Mouse (Mus musculus) ES-E14 (cell line): ENCODE results near the gene Adam33.

Experiments
- CHD2 ChIP-seq: IDR thresholded peaks from 2 replicates; pipeline ENCODE4 v1.6.1; 2014; ENCODE audit warnings: mild to moderate bottlenecking, low read depth, low read length, inconsistent platforms
- HCFC1 ChIP-seq: IDR thresholded peaks from 2 replicates; pipeline ENCODE4 v1.6.1; 2012; ENCODE audit warnings: low read length, inconsistent platforms, borderline replicate concordance; ENCODE audit not compliant: insufficient read depth
- MAFK ChIP-seq: IDR thresholded peaks from 2 replicates; pipeline ENCODE4 v1.6.1; 2014; ENCODE audit warnings: mild to moderate bottlenecking, low read depth, low read length, inconsistent platforms; ENCODE audit not compliant: insufficient read depth
- ZC3H11A ChIP-seq: IDR thresholded peaks from 2 replicates; pipeline ENCODE4 v1.6.1; 2012; ENCODE audit warnings: low read depth, mild to moderate bottlenecking, inconsistent platforms, low read length, borderline replicate concordance
- ZNF384 ChIP-seq: IDR thresholded peaks from 2 replicates; pipeline ENCODE4 v1.6.1; 2012; ENCODE audit warnings: low read depth, low read length, inconsistent platforms

DNA sequence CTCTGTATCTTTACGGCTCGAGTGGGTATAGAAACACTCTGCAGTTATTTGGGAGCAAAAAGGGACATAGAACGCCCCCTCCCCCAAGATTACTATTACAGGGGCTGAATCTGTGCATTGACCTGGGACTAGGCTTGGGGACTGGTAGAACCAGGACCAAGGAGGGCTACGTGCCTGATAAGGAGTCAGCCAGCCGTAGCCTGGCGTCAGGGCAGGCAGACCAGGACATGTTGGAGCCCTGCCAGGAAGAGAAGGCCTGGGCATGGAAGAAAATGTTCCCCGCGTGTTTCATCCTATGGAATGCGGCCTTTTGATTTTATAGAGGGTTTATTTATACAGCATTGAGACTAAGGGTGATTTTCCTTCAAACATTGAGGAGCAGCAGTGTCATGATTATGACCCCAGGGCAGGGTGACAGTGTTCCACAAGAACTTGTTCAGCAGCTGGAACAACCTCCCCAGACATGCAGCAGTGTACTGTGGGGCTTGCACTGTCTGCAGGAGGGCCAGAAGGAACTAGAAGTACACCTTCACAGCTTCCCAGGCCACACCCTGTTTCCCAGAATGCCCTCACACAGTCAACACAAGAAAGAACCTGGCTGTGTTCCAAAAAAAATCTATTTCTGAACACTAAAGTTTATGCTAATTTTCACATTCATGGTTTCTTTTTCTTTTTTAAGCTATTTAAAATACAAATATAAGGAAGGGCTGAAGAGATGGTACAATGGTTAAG lies 18.5 kb downstream of the Adam33 start:
- TF ChIP-seq ZNF384 (no peak), ZC3H11A (no peak), MAFK (no peak), CHD2 (no peak), HCFC1 (no peak)
